Mouse (Mus musculus): ENCODE results near the gene Scarb2. TPM values are rescaled to one million over a fixed set of nuclear protein-coding genes. Genes with fewer than 3 reads are reported as not detected.

Scarb2 gene
- total RNA-seq, 2 experiments from 2014 or later: 75.9 to 87.0 TPM

DNA sequence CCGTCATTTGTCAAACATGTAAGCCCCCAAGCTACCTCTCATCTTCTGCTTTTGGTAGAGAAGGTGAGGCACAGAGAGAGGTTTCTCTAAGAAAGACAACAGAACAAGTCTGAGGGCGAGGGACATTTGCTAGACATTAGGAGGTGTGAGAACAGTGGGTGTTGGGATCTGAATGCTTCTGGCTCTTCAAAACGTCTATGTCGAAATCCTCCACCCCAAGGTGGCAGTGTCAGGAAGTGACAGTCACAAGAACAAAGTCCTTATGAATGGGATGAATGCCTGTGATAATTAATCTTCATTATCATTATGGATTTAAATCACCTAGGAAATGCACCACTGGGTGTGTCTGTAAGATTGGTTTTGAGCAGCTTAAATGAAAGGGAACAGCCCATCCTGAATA, 11.3 kb downstream of the Scarb2 start:
- DNase-seq (ENCODE audit: low spot score in 2 of 2): no peak

GRCm38 (mm10) chr5:92493423-92493822, 13.2 kb downstream of the Scarb2 start:
- no peak for DNase-seq (ENCODE audit: low spot score in 2 of 2)

DNA sequence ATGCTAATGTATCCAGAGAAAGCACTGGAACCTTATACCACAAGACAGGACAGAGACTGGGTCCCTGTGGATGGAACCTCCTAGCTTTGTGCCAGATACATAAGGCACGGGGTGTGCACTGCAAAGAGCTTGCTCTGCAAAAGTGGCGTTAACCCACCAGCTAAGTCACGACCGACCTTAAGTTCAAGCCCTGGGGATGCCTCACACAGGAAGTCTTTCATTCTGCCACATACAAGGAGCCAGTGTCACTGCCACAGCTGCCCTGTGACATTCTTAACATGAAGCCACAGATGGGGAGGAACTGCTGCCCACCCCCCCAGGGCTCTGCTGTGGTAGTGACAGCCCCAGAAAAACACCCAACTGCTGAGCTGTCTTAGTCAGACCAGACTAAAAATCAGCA, 15.9 kb downstream of the Scarb2 start:
- DNase-seq (ENCODE audit: low spot score in 2 of 2): no peak

DNA sequence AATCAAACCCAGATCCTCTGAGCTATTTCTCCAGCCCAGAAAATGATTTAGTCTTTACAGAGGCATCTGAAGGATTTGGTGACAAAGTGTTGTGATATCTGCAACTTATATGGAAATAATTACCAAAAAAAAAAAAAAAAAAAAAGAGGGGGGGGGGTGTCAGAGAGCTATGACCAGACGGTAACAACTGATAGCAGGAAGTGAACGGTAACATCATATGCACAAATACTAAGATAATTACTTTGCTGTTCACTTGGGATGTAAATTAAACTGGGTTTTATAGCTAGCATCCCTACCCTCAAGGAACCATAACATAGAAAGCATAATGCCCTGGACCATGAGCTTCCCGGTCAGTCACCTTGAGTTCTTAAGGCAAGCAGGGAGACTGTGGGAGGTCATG, 16.3 kb downstream of the Scarb2 start:
- DNase-seq (ENCODE audit: low spot score in 2 of 2): no peak

GRCm38 (mm10) chr5:92489503-92489902, 17.1 kb downstream of the Scarb2 start:
- no peak for DNase-seq (ENCODE audit: low spot score in 2 of 2)

DNA sequence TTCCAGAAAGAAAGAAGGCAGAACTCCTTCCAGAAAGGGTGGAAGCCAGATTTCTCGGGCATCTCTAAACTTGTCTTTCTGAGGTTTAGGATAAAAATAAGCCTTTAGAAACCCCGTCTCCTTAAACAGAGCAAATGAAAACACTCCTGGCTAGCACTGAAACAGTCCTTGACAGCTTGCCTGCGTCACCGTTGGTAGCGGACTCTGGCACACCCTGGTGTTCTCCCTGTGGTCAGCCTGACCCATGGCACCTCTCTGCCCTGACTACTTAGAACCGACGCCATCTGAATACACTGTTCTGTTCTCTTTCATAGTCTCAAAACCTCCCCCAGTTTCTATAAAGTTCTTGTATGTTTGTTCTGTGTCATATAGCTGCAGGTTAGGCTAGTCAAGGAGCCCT, 17.7 kb downstream of the Scarb2 start:
- DNase-seq (ENCODE audit: low spot score in 2 of 2): no peak

DNA sequence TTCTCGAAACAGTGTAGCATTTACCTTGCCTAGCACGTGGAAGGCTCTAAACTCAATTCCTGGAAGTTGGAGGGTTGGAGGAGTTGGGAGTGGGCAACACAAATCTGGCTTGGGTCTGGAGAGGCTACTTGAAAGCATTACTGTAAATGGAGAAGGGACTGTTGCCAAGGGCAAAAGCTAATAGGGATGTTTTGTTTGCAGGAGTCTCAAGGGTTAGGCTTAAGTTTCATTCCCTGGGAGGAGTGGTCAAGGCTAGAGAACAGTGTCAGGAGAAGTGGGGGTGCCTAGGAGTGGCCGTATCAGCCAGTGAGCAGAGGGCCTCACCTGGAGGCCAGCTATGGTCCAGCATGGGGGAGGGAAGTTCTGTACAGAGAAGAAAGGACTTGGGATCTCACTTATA, 18.2 kb downstream of the Scarb2 start:
- no peak for DNase-seq (ENCODE audit: low spot score in 2 of 2)

- DNase-seq (ENCODE audit: low spot score in 2 of 2): no peak
These were observed 19.9 kb downstream of the Scarb2 start for GRCm38 (mm10) chr5:92486758-92487157.

- no peak for DNase-seq (ENCODE audit: low spot score in 2 of 2)
These were observed 21.8 kb downstream of the Scarb2 start for GRCm38 (mm10) chr5:92484880-92485279.

GRCm38 (mm10) chr5:92472863-92473262, 33.8 kb downstream of the Scarb2 start:
- DNase-seq (ENCODE audit: low spot score in 2 of 2): no peak

DNA sequence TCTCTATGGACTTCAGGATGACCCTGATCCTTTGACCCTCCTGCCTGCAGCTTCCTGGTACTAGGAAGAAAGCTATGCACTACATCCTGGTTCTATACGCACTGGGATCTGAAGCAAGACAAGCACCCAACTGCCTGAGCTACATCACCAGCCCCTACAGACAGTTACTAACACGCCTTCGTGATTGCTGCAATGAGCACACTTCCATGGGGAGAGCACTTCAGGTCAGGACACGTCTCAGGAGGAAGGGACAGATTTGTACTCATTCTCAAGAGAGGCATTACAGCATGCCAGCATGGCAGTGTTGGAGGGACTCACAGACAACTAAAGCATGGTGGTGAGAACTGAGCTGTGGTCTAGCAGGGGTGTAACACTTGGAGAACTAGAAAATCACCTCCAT, 35.1 kb downstream of the Scarb2 start:
- DNase-seq (ENCODE audit: low spot score in 2 of 2): no peak

DNA sequence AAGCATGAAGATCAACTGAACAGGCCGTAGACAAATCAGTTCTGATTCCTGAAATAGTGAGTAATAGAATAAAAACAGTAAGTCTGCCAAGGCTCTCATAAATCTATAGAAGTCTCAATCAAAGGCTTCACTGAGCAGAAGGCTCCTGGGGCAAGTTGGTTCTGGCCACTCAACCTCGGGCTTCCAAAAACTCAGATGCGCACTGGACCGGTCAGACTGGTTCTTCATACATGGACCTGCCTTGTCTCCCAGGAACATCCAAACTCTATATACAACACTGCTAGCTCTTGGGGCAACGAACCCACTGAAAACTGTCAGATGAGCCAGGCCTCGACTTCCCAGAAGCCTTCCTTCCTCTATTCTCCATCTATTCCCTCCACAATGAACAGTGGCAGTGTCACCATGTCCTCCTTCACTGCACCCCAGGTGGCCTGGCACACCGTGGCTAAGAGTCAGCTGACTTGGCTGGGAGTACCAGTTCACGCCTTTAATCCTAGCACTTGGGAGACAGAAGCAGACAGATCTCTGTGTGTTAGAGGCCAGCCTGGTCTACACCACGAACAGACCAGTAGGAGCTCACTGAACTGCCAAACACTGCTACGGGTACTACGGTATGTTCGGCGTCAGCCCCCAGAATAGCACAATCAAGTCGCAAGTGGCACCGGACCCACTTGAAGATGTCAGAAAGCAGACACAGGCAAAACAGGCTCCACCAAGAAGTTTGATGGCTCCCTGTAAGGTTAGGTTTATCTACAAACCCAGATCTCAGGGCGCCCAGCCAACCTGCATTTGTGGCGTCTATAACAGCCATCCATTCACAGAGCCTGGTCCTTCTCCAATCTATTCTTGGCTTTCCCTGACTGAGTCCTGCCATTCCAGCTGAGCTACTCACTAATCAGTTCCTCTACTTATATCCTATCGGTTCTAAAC, 37.2 kb downstream of the Scarb2 start:
- DNase-seq (ENCODE audit: low spot score in 2 of 2): no peak

GRCm38 (mm10) chr5:92468234-92468633, 38.4 kb downstream of the Scarb2 start:
- DNase-seq (ENCODE audit: low spot score in 2 of 2): no peak

GRCm38 (mm10) chr5:92467102-92467766, 39.4 kb downstream of the Scarb2 start:
- DNase-seq (ENCODE audit: low spot score in 2 of 2): no peak

GRCm38 (mm10) chr5:92465511-92465910, 41.1 kb downstream of the Scarb2 start:
- DNase-seq (ENCODE audit: low spot score in 2 of 2): no peak

DNA sequence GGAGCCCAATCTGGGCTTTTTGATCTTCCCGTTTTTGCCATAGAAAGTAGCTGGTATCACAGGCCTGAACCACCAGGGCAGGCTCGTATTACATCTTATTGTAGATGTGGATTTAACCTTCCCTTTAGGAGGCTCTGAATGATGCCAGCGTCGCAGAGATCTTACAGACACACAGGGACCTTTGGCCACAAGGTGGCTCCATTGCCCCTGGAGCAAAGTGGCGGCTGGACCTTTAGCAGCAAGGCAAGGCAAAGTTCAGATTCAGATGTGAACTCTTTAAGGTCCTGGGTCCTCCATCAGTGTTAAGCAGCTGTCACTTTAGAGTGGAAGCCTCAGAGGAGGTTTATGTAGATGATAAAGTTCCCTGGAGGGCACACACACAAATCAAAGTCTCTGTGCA, 45.3 kb downstream of the Scarb2 start:
- peak; percentile 15 to 41 for DNase-seq (ENCODE audit: low spot score in 2 of 2)

GRCm38 (mm10) chr5:92458726-92459125, 47.9 kb downstream of the Scarb2 start:
- no peak for DNase-seq (ENCODE audit: low spot score in 2 of 2)

GRCm38 (mm10) chr5:92457410-92457809, 49.2 kb downstream of the Scarb2 start:
- no peak for DNase-seq (ENCODE audit: low spot score in 2 of 2)

DNA sequence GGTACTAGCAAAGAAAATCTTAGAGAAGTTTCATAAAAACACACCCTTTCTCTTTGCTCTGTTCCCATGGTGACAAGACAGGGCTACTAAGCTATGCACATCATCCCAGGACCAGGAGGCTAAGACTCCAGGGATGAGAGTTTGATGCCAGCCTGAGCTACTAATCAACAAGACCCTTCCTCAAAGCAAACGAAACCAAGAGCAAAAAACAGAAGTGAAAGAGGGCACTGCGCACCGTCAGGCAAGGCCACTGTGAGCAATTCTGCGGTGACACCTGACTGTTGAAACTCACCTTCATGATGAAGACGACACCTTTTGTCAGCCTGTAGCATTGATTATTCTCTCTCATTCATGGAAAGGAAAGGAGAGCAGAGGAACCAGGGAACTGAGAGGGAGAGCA, 53.8 kb downstream of the Scarb2 start:
- DNase-seq (ENCODE audit: low spot score in 2 of 2): no peak

DNA sequence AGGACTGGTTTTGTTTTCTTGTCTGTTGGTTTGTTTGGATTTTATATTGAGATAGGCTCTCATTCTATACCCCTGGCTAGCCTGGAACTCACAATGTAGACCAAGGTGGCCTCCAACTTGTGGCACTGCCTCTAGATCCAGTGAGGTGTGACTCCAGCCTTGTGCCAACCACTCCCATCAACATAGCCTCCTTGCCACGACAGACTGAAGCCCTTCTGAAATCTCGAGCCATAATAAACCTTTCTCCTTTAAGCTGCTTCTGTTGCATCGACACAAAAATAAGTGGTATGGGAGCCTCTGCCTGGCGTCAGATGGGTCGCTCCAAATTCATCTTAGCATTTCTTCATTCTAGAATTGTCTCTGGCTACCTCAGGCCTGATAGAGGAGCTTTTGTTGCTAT, 59.9 kb downstream of the Scarb2 start:
- DNase-seq (ENCODE audit: low spot score in 2 of 2): no peak

GRCm38 (mm10) chr5:92445016-92445415, 61.6 kb downstream of the Scarb2 start:
- no peak for DNase-seq (ENCODE audit: low spot score in 2 of 2)

GRCm38 (mm10) chr5:92442914-92443313, 63.7 kb downstream of the Scarb2 start:
- no peak for DNase-seq (ENCODE audit: low spot score in 2 of 2)

DNA sequence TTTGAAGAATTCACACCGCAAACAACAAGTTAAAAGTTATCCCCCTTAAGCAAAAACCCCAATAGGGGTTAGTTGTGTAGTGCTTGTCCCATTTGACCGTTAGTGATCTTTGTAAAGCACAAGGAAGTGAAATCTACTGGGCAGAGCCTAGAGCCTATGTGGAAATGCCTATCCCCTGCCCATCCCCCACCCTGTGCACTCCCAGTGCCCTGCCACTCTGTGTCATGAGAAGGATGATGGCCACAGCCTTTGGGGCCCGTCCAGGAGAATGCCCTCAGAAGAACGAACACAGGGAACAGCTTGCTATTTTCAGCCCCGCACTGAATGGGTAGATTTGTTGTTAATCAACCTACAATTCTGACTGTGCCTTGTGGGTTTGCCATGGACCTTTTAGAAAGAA, 65.1 kb downstream of the Scarb2 start:
- DNase-seq (ENCODE audit: low spot score in 2 of 2): peak in 1 of 2 experiments; percentile 16

All from adrenal gland, postnatal 4 days (tissue).